Comparison of ENCODE assay signal across 10 mouse cellular contexts in genomic region chr17:35695289-35695688, GRCm38 (mm10). TPM values are rescaled to one million over a fixed set of nuclear protein-coding genes. Genes with fewer than 3 reads are reported as not detected.
DNase-seq lines count a peak whose midpoint lies in the region; ATAC-seq and TF ChIP-seq lines count a peak whose summit lies in the region.
"Had no signal": no experiment of that assay in that cellular context is flagged by ENCODE, and none has a peak within 500 bp of the region (broad histone marks: within the 10 kb centered on the region; RNA-seq: fewer than 3 reads in every experiment).

No protein-coding gene starts in this region.

- H3K4me3 ChIP-seq in limb, embryonic 11.5 days (ENCODE audit: low read depth, low read length), result no peak overlapping the region
- H3K4me3 ChIP-seq in limb, embryonic 10.5 days, result no peak overlapping the region
- H3K4me3 ChIP-seq in ES-E14 (ENCODE audit: insufficient read depth in 1 of 2, low read depth in 1 of 2, low read length in 2 of 2, poor library complexity in 1 of 2, severe bottlenecking in 1 of 2), result no peak overlapping the region

- 0 out of 2 replicates have a peak, but pooled peaks cover 2% of the 10 kb centered on the region for H3K9me3 ChIP-seq in limb, embryonic 11.5 days (ENCODE audit: control insufficient read depth, low read length)
- no peaks in the 10 kb centered on the region for H3K9me3 ChIP-seq in limb, embryonic 10.5 days (replicated peaks)
- H3K9me3 ChIP-seq in ES-E14 (ENCODE audit: control insufficient read depth, insufficient read depth, low read depth, low read length), result no peaks in the 10 kb centered on the region

- H3K9ac ChIP-seq in limb, embryonic 11.5 days (ENCODE audit: low read length), result no peak overlapping the region
- no peak overlapping the region for H3K9ac ChIP-seq in ES-E14 (ENCODE audit: insufficient read depth, low read depth, low read length, poor library complexity, severe bottlenecking)

- peak; percentile 59 to 89 for DNase-seq in cerebellum, postnatal 14 days
- no peak for DNase-seq in cerebellum, adult 11 months
- DNase-seq in limb, embryonic 11.5 days (ENCODE audit: low spot score), result peak; percentile 48
- no peak for DNase-seq in limb, embryonic 10.5 days (ENCODE audit: low spot score)
- peak; percentile 83 for DNase-seq in ES-E14 (ENCODE audit: low read depth, low spot score)
- DNase-seq in lung, postnatal 10 days, result peak; percentile 71
- no peak for DNase-seq in neural tube, embryonic 10.5 days (ENCODE audit: extremely low spot score, low spot score)

- H3K4me2 ChIP-seq in limb, embryonic 11.5 days (ENCODE audit: low read depth, severe bottlenecking), result no peak overlapping the region

- H3K4me1 ChIP-seq in limb, embryonic 11.5 days (ENCODE audit: control insufficient read depth, insufficient read depth, low read length), result peaks cover 12% of the 10 kb centered on the region
- peaks cover 23% of the 10 kb centered on the region for H3K4me1 ChIP-seq in limb, embryonic 10.5 days
- peaks cover 5 to 15% of the 10 kb centered on the region in 2 experiments; a peak in 3 of 4 replicates for H3K4me1 ChIP-seq in ES-E14 (ENCODE audit: control insufficient read depth in 2 of 2, insufficient read depth in 2 of 2, low read length in 2 of 2, poor library complexity in 1 of 2)

- ATAC-seq in limb, embryonic 11.5 days (ENCODE audit: insufficient number of reproducible peaks, low FRiP score, low TSS enrichment, low read depth), result no peak
- ATAC-seq in megakaryocyte-erythroid progenitor cell, adult 5-6 weeks (replicated peaks; ENCODE audit: low FRiP score, low TSS enrichment, poor library complexity, severe bottlenecking), result no peak

- H3K36me3 ChIP-seq in limb, embryonic 11.5 days (ENCODE audit: control insufficient read depth, insufficient read depth, low read length), result peaks cover 7% of the 10 kb centered on the region; the same call in 1 of the 2 replicates
- H3K36me3 ChIP-seq in limb, embryonic 10.5 days, result peaks cover 34% of the 10 kb centered on the region
- peaks cover 3% of the 10 kb centered on the region; the same call in 1 of the 2 replicates for H3K36me3 ChIP-seq in ES-E14 (ENCODE audit: control insufficient read depth, insufficient read depth, low read length, poor library complexity, severe bottlenecking)

- 91% methylated on average over 2 of the region's 2 CpGs for WGBS in limb, embryonic 11.5 days
- 93% methylated on average over 2 of the region's 2 CpGs for WGBS in limb, embryonic 10.5 days

- H3K27me3 ChIP-seq in limb, embryonic 11.5 days (ENCODE audit: control insufficient read depth, insufficient read depth, low read length), result peaks cover 16% of the 10 kb centered on the region
- peaks cover 37% of the 10 kb centered on the region for H3K27me3 ChIP-seq in limb, embryonic 10.5 days (ENCODE audit: low read depth, poor library complexity, severe bottlenecking)

- H3K27ac ChIP-seq in limb, embryonic 11.5 days (replicated peaks; ENCODE audit: low read depth, low read length), result no peak overlapping the region
- no peak overlapping the region for H3K27ac ChIP-seq in limb, embryonic 10.5 days
- H3K27ac ChIP-seq in ES-E14 (ENCODE audit: insufficient read depth, low read depth, low read length, poor library complexity, severe bottlenecking), result no peak overlapping the region

- in situ Hi-C loops in ES-E14 (cut with MboI; ENCODE audit: low sequenced_read_pairs in 2 of 2, unreplicated experiment in 2 of 2), result no loop called here

TF ChIP-seq in ES-E14, 5 proteins besides CTCF, POLR2A, EP300 and RAD21:
- TF ChIP-seq ZNF384 (IDR thresholded peaks at IDR 0.05; ENCODE audit: low read depth, low read length) (no peak), CHD2 (IDR thresholded peaks at IDR 0.05; ENCODE audit: low read depth, low read length) (no peak), HCFC1 (IDR thresholded peaks at IDR 0.05; ENCODE audit: borderline replicate concordance, insufficient read depth, low read length) (no peak), ZC3H11A (IDR thresholded peaks at IDR 0.05; ENCODE audit: borderline replicate concordance, low read depth, low read length) (no peak), MAFK (IDR thresholded peaks at IDR 0.05; ENCODE audit: insufficient read depth, low read depth, low read length) (no peak)

RNA-seq across cellular contexts. Expression of gene Ddr1, which starts 9.1 kb away (rescaled TPM):
- polyA plus RNA-seq in limb, embryonic 11.5 days (2014; fragmentation: Nextera tagmentation; extraction: Ambion mirVana), result 14.7 and 17.6 TPM in 2 replicates
- 18.3 and 21.9 TPM in 2 replicates for polyA plus RNA-seq in limb, embryonic 10.5 days (2016; fragmentation: Nextera tagmentation; extraction: Ambion mirVana)
- 46.0 and 78.8 TPM in 2 replicates for total RNA-seq in ES-E14 (2012; rRNA removed)
- total RNA-seq in megakaryocyte-erythroid progenitor cell, adult 5-6 weeks (2014; fragmentation: Nextera tagmentation), result not detected in 2 replicates
- total RNA-seq in megakaryocyte-erythroid progenitor cell, adult 5-6 weeks (2017), result not detected in 2 replicates

RNA-seq across cellular contexts. Expression of gene Gtf2h4, which starts 21.8 kb away (rescaled TPM):
- polyA plus RNA-seq in limb, embryonic 11.5 days (2014; fragmentation: Nextera tagmentation; extraction: Ambion mirVana), result 56.7 and 57.0 TPM in 2 replicates
- polyA plus RNA-seq in limb, embryonic 10.5 days (2016; fragmentation: Nextera tagmentation; extraction: Ambion mirVana), result 67.0 and 72.4 TPM in 2 replicates
- 75.3 and 83.0 TPM in 2 replicates for total RNA-seq in ES-E14 (2012; rRNA removed)
- total RNA-seq in megakaryocyte-erythroid progenitor cell, adult 5-6 weeks (2014; fragmentation: Nextera tagmentation), result 30.3 and 52.4 TPM in 2 replicates
- total RNA-seq in megakaryocyte-erythroid progenitor cell, adult 5-6 weeks (2017), result 35.0 and 40.6 TPM in 2 replicates

RNA-seq across cellular contexts. Expression of gene Vars2, which starts 27.9 kb away (rescaled TPM):
- polyA plus RNA-seq in limb, embryonic 11.5 days (2014; fragmentation: Nextera tagmentation; extraction: Ambion mirVana), result 17.6 and 17.9 TPM in 2 replicates
- 21.1 and 21.5 TPM in 2 replicates for polyA plus RNA-seq in limb, embryonic 10.5 days (2016; fragmentation: Nextera tagmentation; extraction: Ambion mirVana)
- total RNA-seq in ES-E14 (2012; rRNA removed), result 58.5 and 90.3 TPM in 2 replicates
- 32.5 and 44.2 TPM in 2 replicates for total RNA-seq in megakaryocyte-erythroid progenitor cell, adult 5-6 weeks (2014; fragmentation: Nextera tagmentation)
- total RNA-seq in megakaryocyte-erythroid progenitor cell, adult 5-6 weeks (2017), result 8.3 and 19.1 TPM in 2 replicates

RNA-seq across cellular contexts. Expression of gene Mucl3, which starts 51.8 kb away (rescaled TPM):
- polyA plus RNA-seq in limb, embryonic 11.5 days (2014; fragmentation: Nextera tagmentation; extraction: Ambion mirVana), result not detected in 2 replicates
- polyA plus RNA-seq in limb, embryonic 10.5 days (2016; fragmentation: Nextera tagmentation; extraction: Ambion mirVana), result 0.08 and 0.24 TPM in 2 replicates
- total RNA-seq in ES-E14 (2012; rRNA removed), result 0.85 and 1.1 TPM in 2 replicates
- total RNA-seq in megakaryocyte-erythroid progenitor cell, adult 5-6 weeks (2014; fragmentation: Nextera tagmentation), result not detected in 2 replicates
- not detected in 2 replicates for total RNA-seq in megakaryocyte-erythroid progenitor cell, adult 5-6 weeks (2017)
- total RNA-seq: left cerebral cortex, postnatal 14 days; neutrophil, adult 5-6 weeks had no signal

Comparison
In these comparisons a context has a peak if more than half of its experiments do, and no peak if none do; other contexts are left out.
1. DNase-seq: peak in cerebellum, postnatal 14 days (2 of 2), limb, embryonic 11.5 days (single experiment), ES-E14 (single experiment) and lung, postnatal 10 days (single experiment); none in cerebellum, adult 11 months (single experiment), limb, embryonic 10.5 days (single experiment) and neural tube, embryonic 10.5 days (single experiment).
2. RNA of gene Ddr1, which starts 9.1 kb away (total RNA-seq): 46.0 to 78.8 TPM in ES-E14; not detected in megakaryocyte-erythroid progenitor cell, adult 5-6 weeks; every median in the first group is over 10 times any median in the second.